Mouse (Mus musculus): Measurements from ENCODE around the gene Jmjd1c. TPM values are rescaled to one million over a fixed set of nuclear protein-coding genes. Genes with fewer than 3 reads are reported as not detected.
A peak's percentile ranks its signal among the peaks of the same experiment; 100 is the strongest.

Jmjd1c gene
- total RNA-seq, 2 experiments from 2014 or later: 57.8 to 89.7 TPM

DNA sequence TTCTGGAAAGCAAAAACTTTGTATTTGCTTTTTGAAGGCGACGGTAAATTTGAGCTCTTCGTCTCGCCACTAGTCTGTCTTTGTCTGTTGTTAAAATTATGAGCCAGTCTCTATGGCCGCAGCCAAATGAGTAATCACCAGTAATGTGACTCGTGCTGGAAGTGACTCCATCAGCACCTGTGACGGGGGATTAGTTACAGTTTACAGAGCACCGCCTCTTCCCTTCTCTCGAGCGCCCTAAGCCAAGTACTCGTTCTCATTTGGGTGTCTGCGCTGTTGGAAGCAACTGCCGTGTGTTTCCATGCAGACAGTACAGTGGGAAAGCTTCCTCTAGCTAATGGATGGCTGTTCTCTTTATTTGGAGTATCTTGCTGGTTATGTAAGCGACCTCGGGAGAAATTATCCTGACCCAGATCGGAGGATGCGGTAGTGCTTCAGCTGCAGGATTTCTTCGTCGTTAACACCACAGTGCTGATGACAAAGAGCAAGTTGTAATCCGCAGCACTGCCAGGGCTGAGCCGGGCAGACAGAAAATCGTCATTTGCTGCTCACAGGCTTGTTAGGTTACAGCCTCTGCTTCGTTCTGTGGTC, 89.7 kb downstream of the Jmjd1c start:
- ATAC-seq (replicated peaks; ENCODE audit: poor library complexity, severe bottlenecking): peak; percentile 93

DNA sequence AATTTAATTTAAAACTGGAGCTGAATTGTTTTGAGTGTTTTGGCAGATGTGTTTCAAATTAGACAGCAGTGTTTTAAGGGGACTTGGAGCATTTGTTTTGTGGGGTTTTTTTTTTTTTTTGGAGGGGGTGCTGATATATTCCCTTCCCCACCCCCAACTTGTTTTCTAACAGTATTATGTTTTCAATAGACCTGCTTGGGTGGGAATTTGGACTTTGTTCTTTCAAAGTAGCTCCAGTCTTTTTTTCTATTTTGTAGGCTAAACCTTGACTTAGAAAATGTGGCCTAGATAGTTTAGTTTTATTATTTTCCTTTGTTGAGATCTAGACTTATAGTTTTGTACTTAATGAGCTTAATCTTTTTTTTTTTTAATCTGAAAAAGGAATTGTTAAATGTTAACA, 90.6 kb downstream of the Jmjd1c start:
- ATAC-seq (replicated peaks; ENCODE audit: poor library complexity, severe bottlenecking): no peak

DNA sequence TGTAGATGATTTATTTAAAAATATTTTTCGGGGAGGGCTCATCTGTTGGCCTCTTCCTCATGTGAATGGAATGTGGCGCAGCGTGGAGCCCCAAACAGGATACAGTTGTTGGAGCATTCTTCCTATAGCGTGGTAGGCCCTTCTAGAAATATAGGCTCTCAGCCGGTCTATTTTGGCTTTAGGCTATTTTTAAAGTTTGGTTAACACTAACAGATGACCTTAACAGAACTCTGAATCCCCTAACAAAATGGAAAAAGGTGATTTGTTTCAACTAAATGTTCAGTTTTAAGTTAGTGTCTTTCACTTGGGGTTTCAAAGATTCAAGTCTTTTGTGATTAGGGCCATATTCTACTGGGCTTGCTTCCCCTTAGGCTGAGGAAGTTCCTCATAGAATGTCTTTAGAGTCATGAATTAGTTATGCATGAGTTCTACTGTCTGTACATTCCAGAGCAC, 91.1 kb downstream of the Jmjd1c start:
- peak; percentile 33; the same call in 1 of the 2 replicates for ATAC-seq (replicated peaks; ENCODE audit: poor library complexity, severe bottlenecking)

DNA sequence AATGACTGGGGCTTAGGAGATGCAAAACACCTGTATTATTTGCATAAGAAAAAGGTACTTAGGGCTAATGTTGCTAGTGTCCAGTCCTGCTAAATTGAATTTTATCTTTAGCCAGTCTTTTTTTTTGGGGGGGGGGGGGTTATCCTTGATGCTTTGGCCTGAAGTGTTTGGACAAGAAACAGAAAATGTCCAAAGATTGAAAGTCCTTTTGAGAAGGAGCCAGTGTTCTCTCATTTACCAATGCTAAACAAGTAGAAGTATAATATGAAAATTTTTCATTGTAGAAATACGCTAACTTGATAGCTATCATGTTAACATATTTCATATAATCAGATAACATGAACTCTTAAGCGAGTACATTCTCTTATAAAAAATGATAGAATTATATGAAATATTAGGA, 92.0 kb downstream of the Jmjd1c start:
- ATAC-seq (replicated peaks; ENCODE audit: poor library complexity, severe bottlenecking): no peak

DNA sequence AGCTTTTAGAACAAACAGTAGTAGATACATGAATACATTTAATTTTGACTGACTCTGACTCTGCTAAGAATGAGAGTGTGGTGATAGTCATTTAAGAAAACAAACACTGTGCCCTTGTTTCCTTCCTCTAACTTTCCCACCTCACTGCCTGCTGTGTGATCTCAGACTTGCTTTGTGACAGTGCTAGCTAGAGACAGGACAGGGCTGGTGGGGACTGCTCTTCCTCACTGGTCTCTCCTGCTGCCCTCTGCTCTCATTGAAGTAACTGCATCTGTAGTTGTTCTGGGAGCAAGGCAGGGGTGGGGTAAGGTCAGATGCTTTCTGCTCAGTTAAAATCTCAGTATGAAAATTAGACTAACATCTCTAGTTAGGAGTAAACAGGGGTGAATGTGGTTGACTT, 93.1 kb downstream of the Jmjd1c start:
- ATAC-seq (replicated peaks; ENCODE audit: poor library complexity, severe bottlenecking): no peak

DNA sequence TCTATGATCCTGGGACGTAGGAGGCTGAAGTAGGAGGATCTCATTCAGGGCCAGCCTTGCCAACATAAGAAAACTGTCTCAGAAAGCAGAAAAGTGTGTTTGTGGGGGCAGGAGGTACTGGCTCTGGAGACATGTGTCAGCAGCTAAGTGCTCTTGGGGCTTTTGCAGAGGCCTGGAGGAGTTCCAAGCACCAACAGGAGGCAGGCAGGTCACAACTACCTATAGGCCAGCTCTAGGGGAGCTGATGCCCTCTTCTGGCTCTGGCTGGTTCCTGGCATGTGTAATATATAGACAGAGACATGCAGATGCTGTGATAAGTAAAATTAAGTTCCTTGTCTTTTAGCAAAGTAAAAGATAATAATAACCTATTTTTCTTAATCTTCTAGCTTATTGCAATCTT, 94.3 kb downstream of the Jmjd1c start:
- no peak for ATAC-seq (replicated peaks; ENCODE audit: poor library complexity, severe bottlenecking)

DNA sequence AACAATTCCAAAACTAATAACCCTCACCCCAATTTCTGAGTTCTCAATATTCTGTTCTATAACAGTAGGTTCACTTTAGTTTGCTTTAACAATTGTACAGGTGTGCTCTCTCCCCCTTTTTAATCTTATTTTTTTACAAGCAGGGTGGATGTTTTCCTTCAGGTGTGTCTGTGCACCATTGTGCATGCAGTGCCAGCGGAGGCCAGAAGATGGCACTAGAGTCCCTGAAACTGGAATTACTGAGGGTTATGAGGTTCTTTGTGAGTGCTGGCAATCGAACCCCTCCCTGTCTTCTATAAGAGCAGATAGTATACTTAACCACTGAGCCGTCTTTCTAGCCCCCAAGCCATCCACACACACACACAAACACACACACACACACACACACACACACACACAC, 96.4 kb downstream of the Jmjd1c start:
- no peak for ATAC-seq (replicated peaks; ENCODE audit: poor library complexity, severe bottlenecking)

DNA sequence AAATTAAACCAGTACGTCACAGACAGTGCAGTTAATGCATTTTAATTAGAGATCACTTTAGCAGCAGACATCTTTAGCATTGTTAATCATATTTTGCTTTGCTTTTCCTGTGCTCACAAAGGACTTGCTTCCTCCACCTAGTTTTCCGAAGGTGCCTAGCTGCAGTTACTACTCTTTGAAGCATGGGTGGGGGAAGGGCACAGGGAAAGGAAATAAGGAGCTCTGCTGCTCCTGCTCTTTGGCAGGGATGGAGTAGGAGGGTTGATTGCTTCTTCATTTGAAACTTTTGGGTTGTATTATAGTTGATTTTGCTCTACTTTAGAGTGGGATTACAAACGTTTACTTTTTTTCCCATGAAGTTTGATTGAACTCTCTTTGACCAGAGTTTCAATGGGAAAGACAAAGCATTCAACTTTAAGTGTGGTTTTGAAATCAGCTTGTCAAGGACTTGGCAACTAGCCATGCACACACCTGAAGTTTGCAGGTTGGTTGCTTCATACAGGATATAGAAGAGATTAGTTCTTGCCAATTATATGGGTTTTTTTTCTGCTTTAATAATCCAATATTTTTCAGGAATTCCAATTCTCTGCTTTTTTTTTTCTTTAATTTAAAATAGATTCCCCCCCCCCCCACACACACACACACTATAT, 97.2 kb downstream of the Jmjd1c start:
- no peak for ATAC-seq (replicated peaks; ENCODE audit: poor library complexity, severe bottlenecking)

DNA sequence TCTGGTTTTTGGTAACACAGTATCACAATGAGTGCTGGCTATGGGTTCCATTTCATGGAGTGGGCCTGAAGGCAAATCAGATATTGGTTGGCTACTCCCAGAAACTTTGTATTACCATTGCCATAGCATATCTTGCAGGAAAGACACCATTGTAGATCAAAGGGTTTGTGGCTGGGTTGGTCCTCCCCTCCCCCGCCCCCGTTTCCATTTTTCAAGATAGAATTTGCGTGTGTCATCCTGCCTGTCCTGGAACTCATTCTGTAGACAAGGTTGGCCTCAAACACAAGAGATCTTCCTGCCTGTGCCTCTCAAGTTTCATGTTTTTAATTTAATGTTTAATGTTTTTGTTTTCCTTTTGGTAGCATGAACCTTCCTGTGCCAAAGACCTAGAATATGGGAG, 98.1 kb downstream of the Jmjd1c start:
- ATAC-seq (replicated peaks; ENCODE audit: poor library complexity, severe bottlenecking): no peak

DNA sequence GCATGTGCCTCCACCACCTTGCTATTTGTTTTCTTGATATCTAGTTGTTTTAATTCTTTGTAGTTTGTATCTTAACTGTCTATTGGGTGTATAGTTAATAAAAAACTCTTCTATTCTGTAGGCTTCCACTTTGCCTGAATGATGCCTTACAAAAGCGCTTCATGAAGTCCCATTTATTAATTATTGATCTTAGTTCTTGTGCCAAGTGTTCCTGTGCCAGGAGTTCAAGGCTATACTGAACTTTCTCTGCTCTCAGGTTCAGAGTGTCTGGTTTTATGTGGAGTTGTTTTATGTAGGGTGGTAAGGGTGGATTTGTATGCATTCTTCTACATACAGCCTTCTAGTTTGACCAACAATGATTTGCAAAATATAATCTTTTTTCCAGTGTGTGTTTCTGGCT, 99.7 kb downstream of the Jmjd1c start:
- ATAC-seq (replicated peaks; ENCODE audit: poor library complexity, severe bottlenecking): no peak

DNA sequence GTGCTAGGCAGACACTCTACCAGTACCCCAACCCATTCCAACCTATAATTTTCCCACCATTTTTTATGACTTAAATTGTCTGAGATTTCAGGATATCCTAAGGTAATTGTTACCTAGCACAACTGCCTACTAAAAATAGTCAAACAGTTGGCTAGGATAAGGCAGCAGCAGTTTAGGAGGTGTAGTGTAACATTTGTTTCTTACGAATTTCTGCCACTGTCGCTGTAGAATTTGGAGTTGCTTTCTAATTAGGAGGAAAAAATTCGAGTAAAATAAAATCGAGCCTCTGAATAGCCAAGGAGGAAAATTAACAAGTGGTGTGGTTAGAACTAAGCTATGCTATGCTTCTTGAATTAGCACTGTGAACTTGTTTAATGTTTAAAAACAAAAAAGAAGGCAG, 101.3 kb downstream of the Jmjd1c start:
- no peak for ATAC-seq (replicated peaks; ENCODE audit: poor library complexity, severe bottlenecking)

DNA sequence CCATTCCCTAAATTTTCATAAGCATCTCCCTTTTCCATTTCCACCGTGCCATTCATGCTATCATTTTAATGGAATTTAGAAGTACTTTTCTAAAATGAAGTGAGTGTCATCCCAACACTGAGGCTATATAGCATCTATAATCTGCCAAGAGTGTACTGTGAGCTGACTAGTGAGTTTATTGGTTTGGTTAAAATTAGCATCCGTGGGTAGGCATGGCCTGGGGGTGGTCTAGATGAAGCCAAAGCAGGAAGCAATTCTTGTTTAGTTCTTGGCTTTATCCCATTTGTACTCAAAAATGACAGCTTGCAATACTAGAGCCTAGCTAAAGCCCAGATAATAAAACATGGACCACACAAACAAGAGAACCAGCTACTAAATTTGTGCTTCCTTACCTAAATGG, 101.9 kb downstream of the Jmjd1c start:
- ATAC-seq (replicated peaks; ENCODE audit: poor library complexity, severe bottlenecking): no peak

DNA sequence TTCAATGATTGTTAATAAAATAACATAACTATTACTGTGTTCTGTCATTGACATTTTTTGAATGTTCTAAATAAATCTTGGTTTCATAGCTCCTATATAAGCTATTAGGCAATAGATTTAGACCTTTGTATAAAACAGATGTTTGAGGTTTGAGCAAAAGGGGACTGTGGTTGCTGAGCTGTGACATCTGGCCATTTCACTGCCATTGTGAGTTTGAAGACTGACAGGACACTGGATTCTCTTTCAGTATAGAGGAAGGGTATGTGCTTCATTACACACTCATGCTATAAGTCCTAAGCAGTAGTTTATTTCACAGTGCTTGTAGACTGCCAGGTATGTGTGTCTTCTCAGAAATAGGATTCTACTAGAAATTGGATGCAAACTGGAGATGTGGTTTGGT, 105.8 kb downstream of the Jmjd1c start:
- peak; percentile 24 for ATAC-seq (replicated peaks; ENCODE audit: poor library complexity, severe bottlenecking)

DNA sequence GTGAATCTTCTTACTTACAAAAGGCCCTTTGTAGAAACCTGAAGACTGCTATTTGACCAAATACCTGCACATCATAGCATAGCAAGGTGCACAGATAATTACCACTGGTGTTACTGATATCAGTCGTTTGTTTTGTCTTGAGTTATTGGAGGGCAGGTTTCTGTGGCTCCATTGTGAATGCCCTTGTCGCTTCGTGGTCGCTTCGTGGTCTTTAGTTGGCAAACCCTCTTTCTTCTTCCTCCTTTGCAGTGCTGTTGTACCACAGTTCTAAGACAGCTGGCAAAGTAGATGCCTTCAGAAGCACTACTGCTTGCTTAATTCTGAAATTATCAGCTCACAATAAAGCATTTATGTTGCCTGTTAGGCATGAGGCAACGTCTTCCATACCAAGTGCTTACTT, 106.5 kb downstream of the Jmjd1c start:
- peak; percentile 63 for ATAC-seq (replicated peaks; ENCODE audit: poor library complexity, severe bottlenecking)

DNA sequence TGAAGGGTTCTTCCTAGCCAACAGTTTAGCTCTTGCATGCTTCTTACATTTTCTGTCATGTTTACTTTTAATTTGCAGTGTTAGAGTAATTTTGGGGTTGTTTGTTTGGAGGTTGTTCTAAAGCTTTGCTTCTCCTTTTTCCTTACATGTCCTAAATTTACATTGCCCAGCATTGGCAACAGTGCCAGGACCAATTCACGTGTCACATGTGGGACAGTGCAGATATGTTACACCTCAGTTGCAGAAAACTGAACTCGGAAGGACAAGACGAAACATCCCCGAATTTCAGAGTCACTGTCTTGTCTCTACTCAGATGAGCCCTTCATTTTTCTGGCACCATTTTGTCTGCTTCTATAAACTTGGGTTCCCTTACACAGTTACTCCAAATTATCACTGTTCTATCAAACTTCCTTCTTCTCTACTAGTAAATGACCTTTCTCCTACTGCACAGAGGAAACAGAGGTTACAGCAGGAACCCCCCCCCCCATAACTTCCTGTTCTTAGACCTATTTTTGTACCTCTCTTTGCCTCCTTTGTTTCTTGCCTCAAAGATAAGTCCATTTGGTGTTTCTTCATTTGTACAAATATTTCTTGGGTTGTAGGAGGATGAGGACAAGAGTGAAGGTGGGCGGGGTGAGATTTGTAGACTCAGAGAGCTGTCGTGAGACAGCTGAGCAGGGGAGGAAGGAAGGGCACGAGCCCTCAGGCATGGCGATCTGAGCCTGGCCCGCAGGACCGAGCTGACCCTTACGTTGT, 108.9 kb downstream of the Jmjd1c start:
- ATAC-seq (replicated peaks; ENCODE audit: poor library complexity, severe bottlenecking): peak; percentile 71

DNA sequence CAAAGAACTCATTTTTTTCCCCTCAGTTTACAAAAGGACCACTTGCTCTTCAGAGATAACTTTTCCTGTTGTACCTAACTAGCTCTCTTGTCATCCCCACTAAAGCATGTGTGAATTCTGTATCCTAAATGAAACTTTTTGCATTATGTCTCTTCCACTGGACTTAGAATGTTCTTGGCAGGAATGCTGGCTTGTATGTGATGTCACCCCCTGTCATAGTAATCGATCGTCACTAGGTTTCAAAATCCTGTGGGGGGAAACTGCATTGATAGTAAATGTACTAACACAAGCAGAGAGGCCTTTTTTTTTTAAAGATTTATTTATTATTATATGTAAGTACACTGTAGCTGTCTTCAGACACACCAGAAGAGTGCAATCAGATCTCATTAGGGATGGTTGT, 112.0 kb downstream of the Jmjd1c start:
- no peak for ATAC-seq (replicated peaks; ENCODE audit: poor library complexity, severe bottlenecking)

DNA sequence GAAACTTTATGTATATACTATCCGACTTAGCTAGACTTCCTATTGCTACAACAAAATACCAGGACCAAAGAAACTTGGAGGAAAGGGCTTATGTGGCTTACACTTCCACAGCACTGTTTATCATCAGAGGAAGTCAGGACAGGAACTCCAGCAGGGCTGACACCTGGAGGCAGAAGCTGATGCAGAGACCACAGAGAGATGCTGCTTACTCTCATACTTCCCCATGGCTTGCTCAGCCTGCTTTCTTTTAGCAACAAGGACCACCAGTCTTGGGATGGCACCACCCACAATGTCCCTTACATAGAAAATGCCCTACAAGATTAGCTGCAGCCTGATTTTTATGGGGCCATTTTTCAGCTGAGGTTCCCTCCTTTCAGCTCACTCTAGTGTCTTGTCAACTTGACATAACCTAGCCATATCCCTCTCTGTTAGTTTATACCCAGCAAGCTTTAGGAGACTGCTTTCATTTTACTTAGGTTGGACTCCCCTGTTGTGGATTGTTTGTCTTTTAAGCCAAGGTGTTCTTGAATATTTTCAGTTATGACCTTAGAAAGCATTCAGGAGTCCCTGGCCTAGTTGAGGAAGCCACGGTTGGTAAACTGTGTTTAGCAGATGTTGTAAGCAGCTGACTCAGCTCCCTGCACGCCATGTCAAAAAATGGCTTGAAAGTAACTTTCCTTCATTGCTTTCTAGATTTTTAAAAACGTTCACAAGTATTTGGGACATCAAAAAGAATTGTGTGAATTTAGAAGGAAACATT, 114.2 kb downstream of the Jmjd1c start:
- ATAC-seq (replicated peaks; ENCODE audit: poor library complexity, severe bottlenecking): peak; percentile 74

DNA sequence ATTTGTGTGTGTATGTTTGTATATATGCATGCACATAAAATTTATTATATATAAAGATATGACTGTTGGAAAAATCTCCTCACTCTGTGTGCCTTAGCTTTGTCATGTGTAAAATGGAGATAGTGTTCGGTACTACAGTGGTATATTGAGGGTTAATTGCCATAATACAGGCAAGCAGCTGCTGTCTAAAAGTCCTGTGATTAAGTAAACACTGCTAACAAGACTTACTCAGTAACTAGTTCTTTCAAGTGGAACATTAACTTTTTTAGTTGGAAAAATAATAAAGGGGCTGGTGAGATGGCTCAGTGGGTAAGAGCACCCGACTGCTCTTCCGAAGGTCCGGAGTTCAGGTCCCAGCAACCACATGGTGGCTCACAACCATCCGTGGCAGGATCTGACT, 116.1 kb downstream of the Jmjd1c start:
- ATAC-seq (replicated peaks; ENCODE audit: poor library complexity, severe bottlenecking): no peak

DNA sequence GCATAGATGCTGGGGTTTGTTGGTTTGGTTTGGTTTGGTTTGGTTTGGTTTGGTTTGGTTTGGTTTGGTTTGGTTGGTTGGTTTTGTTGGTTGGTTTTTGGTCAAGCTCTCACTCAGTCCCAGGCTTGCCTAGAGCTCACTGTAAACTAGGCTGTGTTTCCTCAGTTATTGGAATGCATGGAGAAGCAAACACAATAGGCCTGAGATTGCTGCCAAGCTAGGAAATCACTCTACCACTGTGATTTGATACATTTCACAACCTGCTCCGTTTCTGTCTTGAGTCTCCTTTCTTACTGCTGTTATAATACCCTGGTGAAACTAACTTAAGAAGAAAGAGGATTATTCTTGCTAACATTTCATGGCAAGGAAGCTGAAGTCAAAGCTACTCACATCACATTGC, 117.8 kb downstream of the Jmjd1c start:
- ATAC-seq (replicated peaks; ENCODE audit: poor library complexity, severe bottlenecking): no peak

DNA sequence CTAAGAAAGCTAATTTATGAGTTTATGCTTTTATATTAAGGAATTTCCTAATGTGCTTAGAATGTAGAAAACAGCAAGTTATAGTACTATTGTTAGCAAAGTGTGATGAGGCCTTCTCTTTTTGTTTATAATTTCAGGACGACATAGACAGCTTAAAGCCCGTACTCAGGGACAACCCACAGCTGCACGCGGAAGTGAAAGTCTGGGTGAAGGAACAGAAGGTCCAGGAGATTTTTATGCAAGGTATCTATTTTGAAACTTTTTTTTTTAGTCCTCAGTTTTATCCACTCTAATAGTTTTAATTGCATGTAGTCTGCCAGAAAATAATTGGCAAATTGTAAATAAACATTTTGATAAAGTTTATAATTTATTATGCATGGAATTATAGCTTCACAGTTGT, 119.2 kb downstream of the Jmjd1c start:
- peak; percentile 70 for ATAC-seq (replicated peaks; ENCODE audit: poor library complexity, severe bottlenecking)

DNA sequence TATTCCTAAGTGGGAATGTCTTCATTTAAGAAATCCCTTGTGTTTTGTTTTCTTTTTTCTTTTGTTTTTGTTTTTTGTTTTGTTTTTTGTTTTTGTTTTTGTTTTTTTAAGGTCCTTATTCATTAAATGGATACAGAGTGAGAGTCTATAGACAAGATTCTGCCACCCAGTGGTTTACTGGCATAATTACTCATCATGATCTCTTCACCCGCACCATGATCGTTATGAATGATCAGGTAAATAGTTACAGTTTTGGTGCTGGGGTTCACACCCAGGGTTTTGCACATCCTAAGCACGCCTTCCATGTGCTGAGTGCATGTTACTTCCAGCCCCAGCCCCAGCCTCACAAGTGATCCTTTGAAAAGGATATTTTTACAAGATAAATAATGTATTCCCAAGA, 120.9 kb downstream of the Jmjd1c start:
- no peak for ATAC-seq (replicated peaks; ENCODE audit: poor library complexity, severe bottlenecking)

All from granulocyte monocyte progenitor cell, adult 5-6 weeks (primary cell).